Mouse (Mus musculus): ENCODE measurements around the gene Ercc8. TPM values are rescaled to one million over a fixed set of nuclear protein-coding genes. Genes with fewer than 3 reads are reported as not detected.

Gene Ercc8
- 1 to 10 TPM; 5.9 to 7.3 TPM for total RNA-seq (2021)
- long read RNA-seq, experiment 1, partial matches to known transcripts, result 2 of 3 reads
- long read RNA-seq, experiment 1, other reads (novel, unspliced or antisense), result 0 of 3 reads
- long read RNA-seq, experiment 2, partial matches to known transcripts, result 0 of 3 reads
- long read RNA-seq, experiment 2, other reads (novel, unspliced or antisense), result 1 of 3 reads

DNA sequence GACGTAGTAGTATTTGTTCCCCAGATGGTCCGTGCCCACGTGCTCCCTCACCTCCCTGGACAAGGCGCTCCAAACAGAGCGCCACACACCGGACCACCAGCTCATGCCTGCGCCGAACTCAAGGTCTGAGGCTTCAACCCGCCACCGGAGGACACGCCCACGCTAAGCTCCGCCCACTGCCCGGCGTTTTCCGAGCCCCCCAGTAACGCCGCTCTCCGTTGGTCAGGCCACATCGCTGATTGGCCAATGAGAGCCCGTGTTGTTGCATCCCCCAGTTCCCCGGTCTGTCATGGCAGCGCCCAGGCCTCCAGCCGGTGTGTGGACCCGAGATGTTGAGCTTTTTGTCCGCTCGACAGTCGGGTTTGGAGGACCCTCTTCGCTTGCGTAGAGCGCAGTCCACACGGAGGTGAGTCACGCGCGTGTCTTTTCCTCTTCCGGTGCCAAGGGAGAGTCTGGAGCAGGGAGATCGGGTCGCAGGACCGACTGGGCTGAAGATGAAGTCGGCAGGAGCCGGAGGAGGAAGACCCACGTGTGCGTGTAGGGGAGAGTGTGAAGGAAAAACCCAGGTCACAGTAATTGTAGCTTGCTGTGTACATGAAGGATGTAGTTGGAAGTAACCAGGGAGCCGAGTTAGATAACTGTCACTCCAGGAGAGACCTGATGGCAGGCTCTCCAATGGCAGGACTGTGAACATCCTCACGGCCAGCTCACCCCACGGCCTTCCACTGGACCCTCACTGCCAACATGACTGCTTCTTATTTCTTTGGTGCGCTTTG is at the start of gene Ercc8, which contains the start of gene Ndufaf2:
TSS of gene Ercc8 (plus strand) at position 267 of the 776 bp plus-strand sequence.
TSS of gene Ndufaf2 (minus strand) at position 159 of the 776 bp plus-strand sequence.
- DNase-seq, result peak; percentile 92

- no peak for DNase-seq
These were observed 47.6 kb upstream of the Ercc8 start for GRCm38 (mm10) chr13:108110929-108111328.

GRCm38 (mm10) chr13:108113536-108113935 is 45.0 kb upstream of the Ercc8 start:
- no peak for DNase-seq

GRCm38 (mm10) chr13:108114257-108114656 is 44.3 kb upstream of the Ercc8 start:
- no peak for DNase-seq

- DNase-seq, result no peak
These were observed 40.9 kb upstream of the Ercc8 start for GRCm38 (mm10) chr13:108117654-108118053.

DNA sequence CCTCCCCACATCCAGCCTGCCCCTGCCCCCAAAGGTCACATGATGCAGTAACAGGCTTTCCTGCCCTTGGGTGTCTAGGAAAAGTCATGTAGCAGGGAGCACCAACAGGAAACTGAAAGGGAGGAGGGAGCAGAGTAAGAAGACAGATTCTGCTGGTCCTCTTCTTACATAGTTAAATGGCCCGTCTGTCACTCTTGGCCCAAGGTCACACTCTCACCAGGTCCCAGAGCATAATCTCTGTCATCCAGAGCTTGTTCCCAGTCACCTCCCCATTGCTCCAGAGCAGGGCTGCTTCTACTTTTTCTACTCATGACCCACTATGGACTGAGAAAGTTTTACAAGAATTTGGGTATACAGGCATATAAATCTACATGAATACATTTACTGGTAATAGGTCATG is 40.3 kb upstream of the Ercc8 start:
- DNase-seq, result no peak

GRCm38 (mm10) chr13:108119411-108120310 is 38.9 kb upstream of the Ercc8 start:
- no peak for DNase-seq

GRCm38 (mm10) chr13:108123109-108123723 is 35.3 kb upstream of the Ercc8 start:
- no peak for DNase-seq

- no peak for DNase-seq
These were observed 34.4 kb upstream of the Ercc8 start for GRCm38 (mm10) chr13:108124096-108124495.

- DNase-seq, result no peak
These were observed 32.3 kb upstream of the Ercc8 start for GRCm38 (mm10) chr13:108126246-108126645.

- no peak for DNase-seq
These were observed 31.4 kb upstream of the Ercc8 start for GRCm38 (mm10) chr13:108127130-108127529.

DNA sequence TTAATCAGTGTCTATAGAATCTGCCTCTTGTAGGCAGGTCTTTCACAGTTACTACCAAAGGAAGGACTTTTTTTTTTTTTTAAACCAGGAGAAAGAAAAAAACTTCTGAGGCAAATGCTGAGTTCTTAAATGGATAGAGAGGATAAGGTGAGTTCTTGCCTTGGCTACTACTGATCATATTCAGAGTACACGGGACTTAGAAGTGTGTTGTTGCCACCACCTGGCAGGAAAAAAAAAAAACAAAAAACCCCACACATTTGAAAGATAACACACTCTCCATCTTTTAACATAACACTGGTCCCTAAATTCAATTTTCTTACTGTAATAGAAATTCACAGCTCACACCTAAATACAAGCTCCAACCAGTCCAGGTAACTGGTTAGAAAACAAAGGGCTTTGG is 30.6 kb upstream of the Ercc8 start:
- DNase-seq, result no peak

DNA sequence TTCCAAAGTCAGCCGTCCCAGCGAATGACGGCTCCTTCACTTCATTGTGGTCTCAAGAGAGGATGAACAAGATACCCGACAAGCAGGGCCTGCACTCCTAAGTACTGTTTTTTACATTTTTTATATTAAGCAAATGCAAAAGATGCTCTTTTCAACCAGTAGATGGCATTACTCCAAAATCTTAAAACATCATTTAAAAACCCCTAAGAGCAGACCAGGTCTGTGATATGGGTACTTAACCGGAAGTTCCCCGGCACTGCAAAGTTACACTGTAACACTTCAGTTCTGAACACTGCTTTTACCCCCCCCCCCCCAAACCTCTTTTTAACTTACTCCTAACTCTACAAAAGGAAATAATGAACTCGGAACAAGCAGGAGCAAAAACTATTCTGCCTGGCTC is 29.5 kb upstream of the Ercc8 start:
- no peak for DNase-seq

DNA sequence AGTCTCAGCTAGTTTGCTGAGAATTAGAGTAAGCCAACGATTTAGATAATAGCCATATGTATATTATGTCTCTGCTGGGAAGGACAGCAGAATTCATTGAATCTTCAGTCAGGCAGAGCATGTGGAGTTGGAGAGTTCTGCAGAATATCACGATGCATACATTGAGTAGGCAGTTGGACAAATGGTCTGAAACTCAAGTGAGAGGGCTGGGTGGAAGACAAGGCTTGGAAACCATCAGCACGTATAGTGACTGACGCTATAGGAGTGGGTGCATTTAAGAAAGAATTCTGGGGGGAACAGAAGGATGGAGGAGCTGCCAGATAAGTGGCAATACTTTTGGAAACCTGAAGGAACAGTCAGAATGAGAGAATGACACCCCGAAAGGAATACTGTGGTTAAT is 27.8 kb upstream of the Ercc8 start:
- no peak for DNase-seq

DNA sequence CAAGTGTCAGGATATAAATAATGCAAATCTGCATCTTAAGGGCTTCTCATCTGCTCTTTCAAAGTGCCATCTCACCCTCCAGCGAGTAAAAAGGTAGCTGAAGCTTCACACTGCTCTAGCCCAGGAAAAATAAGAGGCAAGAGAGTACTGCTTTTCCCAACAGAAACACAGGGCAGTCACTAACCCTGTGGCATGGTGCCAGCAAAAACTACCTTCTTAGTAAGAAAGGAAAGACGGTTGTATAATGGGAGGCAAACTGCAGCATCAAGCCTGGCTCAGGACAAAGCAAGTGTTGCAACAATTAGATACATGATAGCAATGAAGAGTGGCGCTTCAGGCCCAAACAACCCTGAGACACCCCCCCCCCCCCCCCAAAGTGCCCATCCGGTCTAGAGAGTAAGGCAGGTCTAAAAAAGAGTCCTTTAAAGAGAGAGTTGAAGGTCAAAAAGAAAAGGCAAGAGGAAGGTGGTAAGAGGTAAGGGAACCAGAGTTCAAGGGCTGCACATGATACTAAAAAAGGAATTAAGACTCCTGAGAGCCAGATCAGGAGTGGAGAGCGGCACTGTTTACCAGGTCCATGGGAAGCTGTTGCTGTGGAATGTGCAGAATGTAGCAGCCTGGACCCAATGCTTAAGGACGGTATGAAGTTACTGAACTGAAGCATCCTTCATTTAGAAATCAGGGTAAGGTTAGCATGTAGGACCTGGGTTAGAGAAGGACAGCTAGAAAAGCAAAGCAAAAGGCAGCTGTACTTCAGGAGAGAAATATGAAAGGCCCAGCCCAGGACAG is 26.3 kb upstream of the Ercc8 start:
- no peak for DNase-seq

DNA sequence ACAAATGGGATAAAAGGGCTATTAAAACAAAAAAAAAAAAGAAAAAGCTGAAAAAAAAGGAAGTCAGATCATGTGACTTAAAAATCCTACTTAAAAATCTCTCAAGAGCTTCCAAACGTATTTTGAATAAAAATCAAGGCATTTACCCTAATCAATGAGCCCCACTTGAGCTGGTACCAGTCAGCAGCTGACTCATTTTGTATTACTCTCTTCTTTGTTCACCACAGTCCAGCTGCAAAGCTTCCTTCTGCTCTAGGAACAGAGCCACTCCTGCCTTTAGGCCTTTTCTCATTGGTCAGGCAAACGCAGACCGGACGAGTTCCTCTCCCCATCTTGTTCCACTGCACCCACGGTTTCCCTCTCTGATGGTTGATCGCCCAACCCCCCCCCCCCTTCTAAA is 22.9 kb upstream of the Ercc8 start:
- DNase-seq, result no peak

DNA sequence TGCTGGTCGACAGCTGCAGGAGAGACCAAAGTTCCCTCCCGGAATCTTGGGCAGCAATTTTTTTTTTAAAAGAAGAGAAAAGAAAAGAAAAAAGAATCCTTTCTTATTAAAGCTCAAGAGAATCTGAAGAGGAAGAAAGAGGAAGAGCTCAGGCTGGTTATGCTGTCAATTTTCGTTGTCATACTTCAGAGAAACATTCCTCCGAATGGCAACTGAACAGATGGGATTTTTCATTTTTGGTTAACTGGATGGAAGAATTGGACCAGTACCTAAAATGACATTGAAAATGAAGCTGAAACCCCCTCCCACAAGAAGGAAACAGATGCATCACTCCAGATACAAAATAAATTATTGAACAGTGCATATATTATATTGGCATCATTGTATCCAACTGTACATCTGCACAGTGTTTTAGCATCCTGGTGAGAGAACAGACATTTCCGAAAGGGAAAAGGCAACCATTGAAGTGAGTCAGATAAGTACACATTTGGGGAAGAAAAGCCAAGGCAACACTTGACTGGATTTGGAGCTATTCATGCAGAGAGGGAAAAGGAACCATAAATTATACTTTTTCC is 20.0 kb upstream of the Ercc8 start:
- DNase-seq, result no peak

DNA sequence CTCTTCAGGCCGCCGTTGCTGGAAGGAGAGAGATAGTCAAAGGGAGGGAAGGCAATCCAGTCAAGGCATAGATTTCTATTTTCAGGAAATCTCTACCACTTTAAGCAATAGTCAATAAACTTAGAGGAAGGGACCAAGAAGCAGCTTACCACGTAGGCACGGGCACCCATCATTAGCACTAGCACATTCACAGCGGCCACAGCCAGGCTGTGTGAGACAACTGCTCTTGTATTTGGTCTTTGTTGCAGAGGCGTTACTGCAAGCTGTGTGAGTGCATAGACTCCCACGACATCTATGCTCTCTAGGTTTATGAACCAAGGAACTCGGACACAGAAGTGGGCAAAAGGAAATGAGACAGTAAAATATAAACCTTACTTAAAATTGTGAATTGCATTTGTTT is 14.4 kb upstream of the Ercc8 start:
- DNase-seq, result no peak

DNA sequence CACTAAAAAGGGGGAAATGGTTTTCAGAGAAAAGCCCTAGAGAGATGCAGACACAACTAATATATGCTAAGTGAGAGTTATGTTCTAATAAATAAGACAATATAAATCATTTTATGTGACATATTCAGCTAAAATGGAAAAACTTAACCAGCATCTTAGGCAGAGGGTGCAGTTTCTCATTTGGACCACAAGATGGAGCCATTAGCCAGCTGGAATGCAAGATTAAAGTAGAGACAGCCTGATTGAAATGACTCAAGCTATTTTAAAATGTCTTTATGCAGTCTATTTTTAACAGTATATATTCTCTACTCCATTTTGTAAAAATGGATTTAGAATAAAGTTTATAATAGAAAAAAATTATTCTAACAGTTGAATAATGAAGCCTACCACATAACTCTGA is 6.7 kb upstream of the Ercc8 start:
- no peak for DNase-seq

DNA sequence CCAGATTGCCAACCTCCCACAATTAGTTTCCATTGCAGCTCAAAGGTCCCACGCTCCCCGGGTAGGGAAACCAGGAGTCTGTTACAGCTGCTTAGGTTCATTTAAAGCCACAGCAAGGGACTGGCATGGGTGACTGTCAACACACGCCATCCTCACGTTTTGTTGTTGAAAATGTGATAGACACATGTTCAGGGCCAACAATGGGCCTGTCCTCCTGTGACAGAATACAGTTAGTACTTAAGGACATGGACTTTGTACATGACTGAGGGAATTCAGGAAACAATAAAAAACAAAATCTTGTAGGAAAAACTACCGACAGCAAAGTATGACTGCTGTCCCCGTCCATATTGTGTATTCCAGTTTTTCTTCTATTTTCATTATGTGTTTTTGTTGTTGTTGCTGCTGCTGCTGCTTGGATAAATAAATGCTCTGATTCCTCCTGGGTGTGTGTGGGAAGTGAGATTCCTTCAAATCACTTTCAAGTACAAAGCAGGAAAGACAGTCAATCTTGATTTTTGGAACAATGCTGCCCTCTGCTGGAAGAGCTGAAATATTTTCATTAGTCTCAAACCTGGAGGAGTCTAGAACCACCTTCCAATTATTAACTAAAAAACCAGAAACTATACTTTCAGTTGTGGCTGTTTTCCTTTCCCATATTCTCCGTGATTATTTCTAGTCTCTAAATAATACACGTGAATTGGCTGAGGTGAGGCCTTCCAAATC is 5.7 kb upstream of the Ercc8 start:
- DNase-seq, result no peak

Measured in gastrocnemius, postnatal 25 days (tissue).